Mouse (Mus musculus): ENCODE results near the gene Trim27. TPM values are rescaled to one million over a fixed set of nuclear protein-coding genes. Genes with fewer than 3 reads are reported as not detected.
A peak's percentile ranks its signal among the peaks of the same experiment; 100 is the strongest.

The Trim27 gene
- polyA plus RNA-seq, 1 experiment from 2014 or later: 101 TPM

DNA sequence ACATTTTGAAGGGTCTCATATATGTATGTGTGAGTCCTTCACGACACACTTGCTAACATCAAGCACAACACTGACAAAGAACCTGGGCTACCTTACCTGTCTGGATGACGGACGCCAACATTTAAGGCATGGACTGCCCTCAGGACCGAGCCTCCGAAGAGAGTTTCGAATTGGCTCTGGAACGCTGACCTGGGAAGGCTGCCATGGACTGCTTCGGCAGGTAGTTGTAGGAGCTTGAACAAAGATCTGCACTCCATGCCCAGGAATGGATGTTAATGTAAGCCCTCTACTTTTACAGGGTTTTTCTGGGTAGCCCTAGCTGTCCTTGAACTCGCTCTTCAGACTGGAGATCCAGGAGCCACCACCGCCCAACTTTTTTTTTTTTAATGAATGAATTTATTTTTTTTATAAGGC lies 44.0 kb downstream of the Trim27 start:
- Histone ChIP-seq H3K27ac (no peak overlapping the region), H3K9me3 (replicated peaks; ENCODE audit: low read length) (no peaks in the 10 kb centered on the region), H3K4me3 (replicated peaks; ENCODE audit: low read depth, low read length) (peak overlapping the region; percentile 46), H3K27me3 (ENCODE audit: insufficient read depth, low read length) (no peaks in the 10 kb centered on the region), H3K4me1 (replicated peaks; ENCODE audit: insufficient read depth, low read length) (no peaks in the 10 kb centered on the region), H3K36me3 (ENCODE audit: insufficient read depth, low read length) (no peaks in the 10 kb centered on the region), H3K9ac (ENCODE audit: low read depth, low read length) (peak overlapping the region; percentile 57), H3K4me2 (ENCODE audit: low read length) (peak overlapping the region; percentile 68)
- no peak for TF ChIP-seq CTCF (IDR thresholded peaks at IDR 0.05; ENCODE audit: low read depth)
- WGBS: 2% methylated on average over 10 of the region's 10 CpGs
- DNase-seq (ENCODE audit: low spot score) (peak; percentile 14), ATAC-seq (replicated peaks; ENCODE audit: low FRiP score, low read depth) (no peak)

DNA sequence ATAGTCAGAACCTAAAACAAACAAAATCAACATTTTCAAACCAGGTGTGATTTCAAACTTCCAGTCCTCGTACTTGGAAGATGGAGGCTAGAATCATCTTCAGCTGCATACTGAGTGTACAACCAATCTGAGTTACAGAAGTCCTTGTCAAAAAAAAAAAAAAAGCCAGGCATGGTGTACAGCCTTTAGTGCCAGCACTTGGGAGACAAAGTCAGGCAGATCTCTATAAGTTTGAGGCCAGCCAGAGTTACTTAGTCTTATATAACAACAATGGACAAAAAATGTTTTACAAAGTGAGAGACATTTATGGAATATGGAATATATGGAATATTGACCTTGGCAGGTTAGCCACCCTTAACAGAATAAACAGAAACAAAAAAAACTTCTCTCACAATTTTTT lies 45.1 kb downstream of the Trim27 start:
- no peak overlapping the region for H3K4me2 ChIP-seq (ENCODE audit: low read length)

DNA sequence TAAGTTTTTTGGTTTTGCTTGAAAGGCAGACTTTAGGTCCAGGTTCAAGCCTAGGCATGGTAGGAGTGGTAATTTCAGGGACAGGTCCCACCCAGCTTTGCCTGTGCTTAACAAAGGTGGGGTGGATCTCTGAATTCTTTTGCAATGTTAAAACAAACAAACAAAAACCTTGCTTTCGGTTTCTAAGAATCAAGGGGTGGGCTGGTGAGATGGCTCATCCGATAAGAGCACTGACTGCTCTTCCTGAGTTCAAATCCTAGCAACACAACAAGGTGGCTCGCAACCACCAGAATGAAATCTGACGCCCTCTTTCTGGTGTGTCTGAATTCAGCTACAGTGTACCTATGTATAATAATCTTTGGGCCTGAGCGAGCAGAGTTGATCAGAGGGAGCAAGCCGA lies 46.0 kb downstream of the Trim27 start:
- no peak overlapping the region for H3K9ac ChIP-seq (ENCODE audit: low read depth, low read length)
- no peak for DNase-seq (ENCODE audit: low spot score)
- 68% methylated on average over 6 of the region's 6 CpGs for WGBS
- ATAC-seq (replicated peaks; ENCODE audit: low FRiP score, low read depth): no peak
- H3K27ac ChIP-seq: no peak overlapping the region
- no peaks in the 10 kb centered on the region for H3K36me3 ChIP-seq (ENCODE audit: insufficient read depth, low read length)
- no peak for TF ChIP-seq CTCF (IDR thresholded peaks at IDR 0.05; ENCODE audit: low read depth)
- H3K9me3 ChIP-seq (replicated peaks; ENCODE audit: low read length): no peaks in the 10 kb centered on the region
- H3K4me3 ChIP-seq (replicated peaks; ENCODE audit: low read depth, low read length): no peak overlapping the region
- H3K4me1 ChIP-seq (replicated peaks; ENCODE audit: insufficient read depth, low read length): no peaks in the 10 kb centered on the region
- no peaks in the 10 kb centered on the region for H3K27me3 ChIP-seq (ENCODE audit: insufficient read depth, low read length)
- no peak overlapping the region for H3K4me2 ChIP-seq (ENCODE audit: low read length)

More for the DNA sequence above, 45.1 kb downstream of the Trim27 start:
- ATAC-seq (replicated peaks; ENCODE audit: low FRiP score, low read depth) (no peak), DNase-seq (ENCODE audit: low spot score) (no peak)
- 93% methylated on average over 1 of the region's 1 CpGs for whole genome bisulfite sequencing
- no peaks in the 10 kb centered on the region for H3K9me3 ChIP-seq (replicated peaks; ENCODE audit: low read length)
- no peaks in the 10 kb centered on the region for H3K36me3 ChIP-seq (ENCODE audit: insufficient read depth, low read length)
- H3K9ac ChIP-seq (ENCODE audit: low read depth, low read length): no peak overlapping the region
- H3K27me3 ChIP-seq (ENCODE audit: insufficient read depth, low read length): no peaks in the 10 kb centered on the region
- H3K27ac ChIP-seq: no peak overlapping the region
- no peak overlapping the region for H3K4me3 ChIP-seq (replicated peaks; ENCODE audit: low read depth, low read length)
- TF ChIP-seq CTCF (IDR thresholded peaks at IDR 0.05; ENCODE audit: low read depth): no peak
- no peaks in the 10 kb centered on the region for H3K4me1 ChIP-seq (replicated peaks; ENCODE audit: insufficient read depth, low read length)

DNA sequence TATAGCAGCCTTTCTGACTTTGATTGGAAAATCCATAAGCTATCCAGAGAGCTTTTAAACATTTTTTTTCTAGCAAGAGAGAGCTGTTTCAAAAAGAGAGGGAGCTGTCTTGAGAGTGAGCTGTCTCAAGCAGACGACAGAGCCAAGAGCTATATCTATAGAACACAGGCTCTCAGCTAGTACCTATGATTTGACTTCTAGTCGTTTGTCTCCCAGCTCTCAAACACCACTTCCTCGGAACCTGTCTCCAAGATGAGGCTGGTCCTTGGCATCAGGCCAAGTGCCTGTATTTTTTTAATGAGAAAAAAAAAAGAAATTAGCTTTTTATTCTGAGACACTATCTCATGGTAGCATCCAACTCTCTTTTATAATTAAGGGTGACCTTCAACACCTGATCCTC lies 46.8 kb downstream of the Trim27 start:
- 34% methylated on average over 3 of the region's 3 CpGs for WGBS
- no peak for TF ChIP-seq CTCF (IDR thresholded peaks at IDR 0.05; ENCODE audit: low read depth)

DNA sequence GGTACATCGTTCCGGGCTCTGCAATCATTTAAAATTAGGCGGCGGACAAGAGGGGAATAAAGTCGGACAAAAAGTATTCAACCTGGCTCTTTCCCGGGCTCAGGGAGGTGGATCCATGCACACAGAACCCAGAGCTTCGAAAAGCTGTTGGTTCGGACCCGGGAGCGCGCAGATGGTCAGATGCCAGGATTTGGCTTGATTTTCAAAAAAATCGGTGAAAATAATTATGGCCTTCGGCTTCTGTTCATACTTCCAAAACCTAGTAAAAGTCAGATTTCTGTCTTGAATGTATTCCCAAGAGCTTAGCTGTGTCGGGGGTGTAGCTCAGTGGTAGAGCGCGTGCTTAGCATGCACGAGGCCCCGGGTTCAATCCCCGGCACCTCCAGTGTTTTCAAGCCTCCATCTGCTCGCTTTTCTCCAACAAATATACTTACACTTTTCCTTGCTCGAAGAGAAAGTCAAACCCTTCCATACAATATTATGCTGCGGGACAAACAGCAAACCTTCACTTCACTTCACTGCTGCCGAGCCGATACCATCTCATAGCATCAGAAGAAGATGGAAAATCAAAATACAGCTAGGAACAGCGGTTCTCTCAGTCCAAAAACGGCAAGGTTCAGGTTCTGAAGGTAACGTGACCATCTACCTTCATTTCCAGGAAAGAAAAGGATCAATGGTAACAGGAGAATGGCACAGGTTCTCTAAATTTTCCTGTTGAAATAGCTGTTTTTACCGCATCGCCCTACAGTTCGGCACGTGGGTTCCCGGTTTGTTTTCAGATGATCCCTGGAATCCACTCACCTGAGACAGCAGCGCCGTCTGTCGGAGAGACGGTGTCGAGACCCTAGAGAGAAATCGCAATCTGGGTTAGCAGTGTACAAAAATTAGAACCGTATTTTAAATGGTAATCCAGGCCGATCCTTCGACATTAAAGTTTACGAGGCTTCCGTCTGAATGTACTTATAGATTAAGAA lies 54.8 kb downstream of the Trim27 start:
- no peak overlapping the region for H3K27ac ChIP-seq
- H3K4me3 ChIP-seq (replicated peaks; ENCODE audit: low read depth, low read length): peak overlapping the region; percentile 48
- peak; percentile 78 for TF ChIP-seq CTCF (IDR thresholded peaks at IDR 0.05; ENCODE audit: low read depth)
- H3K9me3 ChIP-seq (replicated peaks; ENCODE audit: low read length): no peaks in the 10 kb centered on the region
- H3K9ac ChIP-seq (ENCODE audit: low read depth, low read length): peak overlapping the region; percentile 46; the same call in 1 of the 2 replicates
- ATAC-seq (replicated peaks; ENCODE audit: low FRiP score, low read depth) (peak; percentile 93), DNase-seq (ENCODE audit: low spot score) (peak; percentile 79)
- H3K4me2 ChIP-seq (ENCODE audit: low read length): peak overlapping the region; percentile 71
- H3K27me3 ChIP-seq (ENCODE audit: insufficient read depth, low read length): no peaks in the 10 kb centered on the region
- H3K4me1 ChIP-seq (replicated peaks; ENCODE audit: insufficient read depth, low read length): no peaks in the 10 kb centered on the region
- H3K36me3 ChIP-seq (ENCODE audit: insufficient read depth, low read length): no peaks in the 10 kb centered on the region
- WGBS: under 1% methylated on average over 43 of the region's 43 CpGs

More for the DNA sequence above, 46.8 kb downstream of the Trim27 start:
- Histone ChIP-seq H3K9me3 (replicated peaks; ENCODE audit: low read length) (no peaks in the 10 kb centered on the region), H3K9ac (ENCODE audit: low read depth, low read length) (no peak overlapping the region), H3K36me3 (ENCODE audit: insufficient read depth, low read length) (no peaks in the 10 kb centered on the region), H3K4me3 (replicated peaks; ENCODE audit: low read depth, low read length) (no peak overlapping the region), H3K4me1 (replicated peaks; ENCODE audit: insufficient read depth, low read length) (no peaks in the 10 kb centered on the region), H3K4me2 (ENCODE audit: low read length) (no peak overlapping the region), H3K27ac (no peak overlapping the region), H3K27me3 (ENCODE audit: insufficient read depth, low read length) (no peaks in the 10 kb centered on the region)
- no peak for DNase-seq (ENCODE audit: low spot score)
- ATAC-seq (replicated peaks; ENCODE audit: low FRiP score, low read depth): no peak

DNA sequence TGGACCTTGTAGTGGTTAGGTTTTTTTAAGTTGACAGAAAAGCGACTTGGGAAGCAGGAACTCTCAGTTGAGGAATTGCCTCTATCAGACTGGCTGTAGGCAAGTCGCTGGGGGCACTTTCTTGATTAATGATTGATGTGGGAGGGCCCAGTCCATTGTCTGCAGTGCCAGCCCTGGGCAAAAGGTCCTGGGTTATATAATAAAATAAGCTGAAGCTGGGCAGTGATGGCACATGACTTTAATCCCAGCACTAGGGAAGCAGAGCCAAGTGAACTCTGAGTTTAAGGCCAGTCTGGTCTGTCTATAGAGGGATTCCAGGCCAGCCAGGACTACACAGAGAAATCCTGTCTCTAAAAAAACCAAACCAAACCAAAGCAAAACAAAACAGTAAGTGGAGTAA lies 57.5 kb downstream of the Trim27 start:
- H3K27me3 ChIP-seq (ENCODE audit: insufficient read depth, low read length): no peaks in the 10 kb centered on the region
- H3K9ac ChIP-seq (ENCODE audit: low read depth, low read length): no peak overlapping the region
- H3K4me3 ChIP-seq (replicated peaks; ENCODE audit: low read depth, low read length): no peak overlapping the region
- no peaks in the 10 kb centered on the region for H3K4me1 ChIP-seq (replicated peaks; ENCODE audit: insufficient read depth, low read length)
- TF ChIP-seq CTCF (IDR thresholded peaks at IDR 0.05; ENCODE audit: low read depth): no peak
- no peak overlapping the region for H3K27ac ChIP-seq
- WGBS: 59% methylated on average over 2 of the region's 2 CpGs
- DNase-seq (ENCODE audit: low spot score): no peak
- H3K36me3 ChIP-seq (ENCODE audit: insufficient read depth, low read length): no peaks in the 10 kb centered on the region
- no peak; the same call in 1 of the 2 replicates for ATAC-seq (replicated peaks; ENCODE audit: low FRiP score, low read depth)
- no peak overlapping the region for H3K4me2 ChIP-seq (ENCODE audit: low read length)
- no peaks in the 10 kb centered on the region for H3K9me3 ChIP-seq (replicated peaks; ENCODE audit: low read length)
